Mouse (Mus musculus) heart, postnatal 25 days (tissue): ENCODE results near the gene Olfr675. TPM values are rescaled to one million over a fixed set of nuclear protein-coding genes. Genes with fewer than 3 reads are reported as not detected.
"Not testable (repeated sequence)": the region's sequence is repeated elsewhere in the genome, so short reads cannot be mapped to it uniquely, and the experiment has no call there.

Experiments
- DNase-seq: peaks from one replicate; pipeline ENCODE4 v3.0.0; 2022; ENCODE audit warnings: low spot score
- intact Hi-C: fragments of 180-260 bp; cut with DNase I; formaldehyde crosslinking; loops from one replicate; pipeline ENCODE4 v1.15.1; 2025
- total RNA-seq, 2 experiments: library from RNA; stranded (reverse); gene quantifications; 2 replicates each; pipeline ENCODE4 v1.2.3; 2021

Olfr675 gene
- total RNA-seq = not detected

GRCm38 (mm10) chr7:105028360-105028759 is at the start of gene Olfr675:
Olfr675 (minus strand) TSS chr7:105028460.
- intact Hi-C loops = no loop called here
- DNase-seq = no peak

- DNase-seq = no peak
- intact Hi-C loops = no loop called here
Observed at GRCm38 (mm10) chr7:105064175-105064574, 35.9 kb upstream of the Olfr675 start, which contains the start of gene Olfr678. Olfr678 (plus strand) TSS chr7:105064475.

GRCm38 (mm10) chr7:105058951-105059350 is 30.7 kb upstream of the Olfr675 start:
- intact Hi-C loops = no loop called here
- DNase-seq = no peak

DNA sequence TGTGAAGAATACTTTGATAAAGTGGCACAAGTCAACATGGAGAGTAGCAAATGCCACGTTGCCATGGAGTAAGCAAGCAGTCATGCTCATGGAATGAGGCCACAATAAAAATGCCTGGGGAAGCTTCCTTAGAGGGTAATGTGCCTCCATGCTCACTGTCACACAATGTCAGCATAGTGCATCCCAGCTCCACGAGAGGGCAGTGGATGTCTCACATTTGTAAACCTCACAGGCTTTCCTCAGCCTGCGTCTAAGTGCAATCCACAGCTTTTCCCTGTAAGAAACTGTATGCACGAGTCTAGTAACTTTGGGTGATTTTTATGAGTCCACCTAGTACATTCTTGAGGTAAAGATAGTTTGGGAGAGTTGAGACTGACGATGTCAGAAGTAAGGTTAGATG is 5.6 kb upstream of the Olfr675 start:
- intact Hi-C loops, DNase-seq: not testable (repeated sequence)

DNA sequence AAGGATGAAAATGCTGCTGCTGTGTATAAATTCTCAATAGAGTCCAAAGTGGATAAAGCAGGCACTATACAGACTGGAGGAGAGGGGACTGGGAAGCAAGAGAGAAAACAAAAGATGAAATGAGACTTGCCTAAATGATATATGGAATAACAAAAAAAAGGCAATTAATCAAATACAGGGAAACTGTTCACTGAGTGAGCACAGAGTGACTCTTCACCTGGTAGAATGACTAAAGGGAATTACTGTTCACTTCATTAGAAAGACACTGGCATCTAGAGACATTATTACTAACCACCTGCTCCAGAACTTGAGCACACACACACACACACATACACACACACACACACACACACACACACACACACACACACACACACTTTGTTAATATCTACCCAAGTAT is 4.1 kb upstream of the Olfr675 start, which contains the start of gene Olfr676:
TSS of gene Olfr676 (plus strand) at position 301 of the 400 bp plus-strand sequence.
- intact Hi-C loops = no loop called here
- DNase-seq = no peak

DNA sequence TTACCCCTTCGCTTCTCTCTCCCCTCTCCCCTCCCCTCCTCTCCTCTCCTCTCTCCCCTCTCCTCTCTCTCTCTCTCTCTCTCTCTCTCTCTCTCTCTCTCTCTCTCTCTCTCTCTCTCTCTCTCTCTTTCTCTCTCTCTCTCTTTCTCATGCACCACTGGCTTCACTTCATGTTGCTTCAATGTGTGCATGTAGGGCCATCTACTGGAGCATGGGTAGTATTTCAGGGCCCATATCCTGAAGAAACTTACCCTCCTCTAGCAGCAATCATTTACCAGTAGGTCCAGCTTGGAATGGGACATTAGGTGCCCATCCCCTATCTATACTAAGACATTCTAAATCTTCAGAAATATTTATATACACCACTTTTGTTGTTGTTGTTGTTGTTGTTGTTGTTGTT is 5.7 kb downstream of the Olfr675 start:
- intact Hi-C loops = no loop called here
- no peak for DNase-seq

- intact Hi-C loops = no loop called here
- DNase-seq = no peak
Observed at GRCm38 (mm10) chr7:105001929-105002328, 26.3 kb downstream of the Olfr675 start, which contains the start of gene Olfr672. Olfr672 (minus strand) TSS chr7:105002029.

DNA sequence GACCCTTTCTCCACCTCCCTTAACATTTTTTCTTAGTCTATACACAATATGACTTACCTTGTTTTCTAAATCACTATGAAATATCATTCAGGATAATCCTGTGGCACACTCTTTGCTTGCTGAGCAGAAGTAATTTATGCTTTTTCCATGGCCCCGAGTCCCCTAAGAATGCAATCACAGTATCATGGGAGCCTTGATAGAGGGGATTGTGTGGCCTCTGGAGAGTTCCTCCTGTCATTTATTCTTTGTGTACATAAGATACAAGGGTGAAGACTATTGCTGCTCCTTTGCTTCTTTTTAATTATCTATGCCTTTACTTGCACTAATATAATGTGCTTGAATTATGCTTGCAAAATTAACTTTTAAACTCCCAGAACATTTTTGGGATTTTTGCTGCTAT is 49.2 kb downstream of the Olfr675 start, which contains the start of gene Olfr671:
TSS of gene Olfr671 (minus strand) at position 101 of the 400 bp plus-strand sequence.
- DNase-seq = no peak
- intact Hi-C loops = no loop called here

DNA sequence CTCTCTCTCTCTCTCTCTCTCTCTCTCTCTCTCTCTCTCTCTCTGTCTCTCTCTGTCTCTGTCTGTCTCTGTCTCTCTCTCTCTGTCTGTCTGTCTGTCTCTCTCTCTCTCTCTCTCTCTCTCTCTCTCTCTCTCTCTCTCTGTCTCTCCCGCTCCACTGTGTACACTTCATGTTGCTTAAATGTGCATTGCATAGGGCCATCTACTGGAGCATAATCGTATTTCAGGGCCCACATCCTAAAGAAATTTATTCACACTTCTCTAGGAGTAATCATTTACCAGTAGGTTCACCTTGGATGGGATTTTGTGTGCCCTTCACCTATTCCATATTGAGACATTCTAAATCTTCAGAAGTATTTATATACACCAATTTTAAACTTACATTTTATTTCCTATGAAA is 55.8 kb downstream of the Olfr675 start:
- DNase-seq, intact Hi-C loops: not testable (repeated sequence)

Other genes with a start within 250 kb of the Olfr675 start
- gene Usp17lb, start 185.9 kb downstream of the Olfr675 start, total RNA-seq = not detected
- gene Usp17la, start 171.5 kb downstream of the Olfr675 start, total RNA-seq = not detected
- not detected for gene Olfr665, start 150.4 kb downstream of the Olfr675 start, total RNA-seq
- gene Olfr666, start 132.5 kb downstream of the Olfr675 start, total RNA-seq = not detected
- gene Olfr667, start 107.0 kb downstream of the Olfr675 start, total RNA-seq = not detected
- gene Olfr668, start 100.4 kb downstream of the Olfr675 start, total RNA-seq = not detected
- gene Olfr669, start 94.2 kb downstream of the Olfr675 start, total RNA-seq = not detected
- not detected for gene Olfr670, start 65.8 kb downstream of the Olfr675 start, total RNA-seq
- not detected for gene Olfr671, start 49.3 kb downstream of the Olfr675 start, total RNA-seq
- gene Olfr672, start 26.4 kb downstream of the Olfr675 start, total RNA-seq = not detected
- gene Olfr676, start 4.2 kb upstream of the Olfr675 start, total RNA-seq = not detected
- gene Olfr677, start 22.9 kb upstream of the Olfr675 start, total RNA-seq = not detected
- gene Olfr678, start 36.0 kb upstream of the Olfr675 start, total RNA-seq = not detected
- gene Olfr679, start 52.7 kb upstream of the Olfr675 start, total RNA-seq = not detected
- gene Olfr680-ps1, start 64.4 kb upstream of the Olfr675 start, total RNA-seq = not detected
- gene Olfr681, start 88.4 kb upstream of the Olfr675 start, total RNA-seq = not detected
- gene Olfr683, start 118.6 kb upstream of the Olfr675 start, total RNA-seq = not detected
- gene Olfr684, start 135.2 kb upstream of the Olfr675 start, total RNA-seq = not detected
- gene Olfr685, start 157.6 kb upstream of the Olfr675 start, total RNA-seq = not detected
- not detected for gene Olfr686, start 179.0 kb upstream of the Olfr675 start, total RNA-seq